Mouse (Mus musculus): Measurements from ENCODE around the gene Susd3.

Susd3 gene

GRCm38 (mm10) chr13:49246011-49246410, 2.5 kb downstream of the Susd3 start:
- peak; percentile 87 for DNase-seq (ENCODE audit: low spot score)

DNA sequence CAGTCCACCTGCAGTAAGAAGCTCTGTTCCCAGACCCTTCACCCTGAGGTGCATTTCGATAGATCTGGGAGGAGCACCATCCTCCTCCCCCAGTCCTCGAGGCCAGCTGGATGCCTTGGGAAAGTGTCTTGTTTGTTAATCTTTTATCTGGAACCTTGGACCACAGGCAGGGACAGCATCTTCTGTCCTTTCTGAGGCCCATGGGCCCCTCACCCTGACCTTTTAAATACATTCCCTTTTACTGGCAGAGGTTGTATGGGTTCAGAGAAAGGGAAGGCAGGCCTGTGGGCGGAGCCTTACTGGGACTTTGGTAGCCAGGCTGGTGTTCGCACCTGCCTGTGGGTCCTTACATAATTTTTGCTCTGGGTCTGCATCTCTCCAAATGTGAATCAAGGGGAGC, 3.3 kb downstream of the Susd3 start:
- peak; percentile 66 for DNase-seq (ENCODE audit: low spot score)

GRCm38 (mm10) chr13:49243492-49243891, 5.0 kb downstream of the Susd3 start:
- no peak for DNase-seq (ENCODE audit: low spot score)

DNA sequence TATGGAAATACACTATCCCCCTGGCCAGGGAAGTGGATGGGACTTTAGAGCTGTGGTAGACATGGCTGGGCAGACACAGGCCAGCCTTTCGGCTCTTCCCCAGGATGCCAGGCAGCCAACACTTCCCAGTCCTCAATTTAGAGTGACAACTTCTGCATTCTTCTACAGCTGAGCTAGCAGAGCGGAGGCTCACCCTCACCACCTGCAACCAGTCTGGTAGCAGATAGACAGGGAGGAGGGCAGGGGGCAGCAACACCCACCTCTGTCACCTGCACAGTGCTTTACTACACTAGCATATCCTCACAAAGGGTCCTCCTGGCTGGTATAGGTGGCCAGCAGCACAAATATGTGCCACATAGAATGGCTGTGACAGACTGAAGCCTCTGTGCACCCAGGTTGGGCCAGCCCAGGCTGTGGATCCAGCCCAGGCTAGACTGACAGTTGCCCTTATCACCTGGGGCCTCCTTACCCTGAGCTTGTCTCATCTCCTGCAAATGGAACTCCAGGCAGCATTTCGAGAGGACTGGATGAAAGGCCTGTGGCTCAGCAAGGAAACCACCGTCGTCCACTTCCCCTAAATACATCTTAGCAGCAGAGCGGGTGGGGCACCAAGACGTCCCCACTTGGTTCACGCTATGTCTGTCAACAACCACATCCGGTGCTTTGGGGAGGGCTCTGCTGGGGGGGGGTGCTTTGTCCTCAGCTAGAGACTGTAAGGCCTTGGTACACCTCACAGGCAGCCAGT, 6.0 kb downstream of the Susd3 start:
- no peak for DNase-seq (ENCODE audit: low spot score)

GRCm38 (mm10) chr13:49238737-49239136, 9.8 kb downstream of the Susd3 start:
- no peak for DNase-seq (ENCODE audit: low spot score)

DNA sequence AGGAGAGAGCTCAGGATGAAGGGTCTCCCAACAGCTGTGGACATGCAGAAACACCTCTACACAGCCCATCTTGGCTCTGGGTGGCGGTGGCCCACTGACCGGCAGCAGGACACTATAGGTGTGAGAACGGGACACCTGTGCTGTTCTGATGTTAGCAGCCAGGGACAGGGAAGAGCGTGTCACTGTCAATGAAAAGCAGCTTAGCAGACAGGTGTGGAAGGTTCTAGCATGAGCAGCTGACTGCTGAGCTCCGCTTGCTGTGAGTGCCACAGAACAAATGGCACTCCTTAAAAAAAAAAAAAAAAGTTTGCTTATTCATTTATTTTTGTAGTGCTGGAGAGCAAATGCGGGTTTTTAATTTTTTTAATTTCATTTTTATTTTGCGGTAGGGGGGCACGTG, 10.9 kb downstream of the Susd3 start:
- no peak for DNase-seq (ENCODE audit: low spot score)

- no peak for DNase-seq (ENCODE audit: low spot score)
Observed at GRCm38 (mm10) chr13:49234711-49235110, 13.8 kb downstream of the Susd3 start.

GRCm38 (mm10) chr13:49233792-49234572, 14.5 kb downstream of the Susd3 start:
- no peak for DNase-seq (ENCODE audit: low spot score)

DNA sequence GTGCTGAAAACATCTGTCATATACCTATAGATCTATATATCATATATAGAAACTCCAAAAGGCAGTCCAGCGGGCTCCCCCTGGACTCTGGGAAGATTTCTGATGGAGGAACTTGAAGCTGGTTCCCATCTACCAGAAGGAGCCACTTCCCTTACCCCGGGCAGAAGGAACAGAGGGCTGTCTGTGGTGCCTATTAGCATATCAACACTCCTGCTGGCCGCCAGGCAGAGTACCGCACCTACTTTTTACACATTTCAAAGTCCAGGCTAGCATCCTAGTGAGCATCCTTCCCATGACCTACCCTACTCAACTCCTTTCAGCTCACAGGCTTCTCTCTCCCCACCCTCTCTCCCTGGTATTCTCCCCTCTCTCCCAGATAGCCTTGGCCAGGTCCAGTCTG, 22.9 kb downstream of the Susd3 start:
- DNase-seq (ENCODE audit: low spot score), result no peak

GRCm38 (mm10) chr13:49225159-49225558, 23.3 kb downstream of the Susd3 start:
- no peak for DNase-seq (ENCODE audit: low spot score)

DNA sequence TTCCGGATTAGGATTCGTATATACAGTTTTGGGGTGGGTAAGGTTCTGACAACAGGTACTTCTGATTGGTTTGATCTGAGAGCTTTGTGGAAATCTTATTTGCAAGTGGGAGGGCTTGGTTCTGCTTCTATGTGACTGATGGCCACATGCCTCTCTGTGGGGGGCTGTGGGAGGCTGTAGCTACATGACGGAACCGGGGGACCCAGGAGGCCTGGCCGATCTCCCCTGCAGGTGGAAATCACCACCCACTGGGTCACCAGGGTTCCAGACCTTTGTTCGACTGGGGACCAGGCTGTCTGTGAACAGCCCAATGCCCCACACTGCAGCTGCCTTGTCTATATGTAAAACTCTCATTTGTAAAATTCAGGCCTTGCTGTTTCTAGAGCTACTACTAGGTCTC, 23.8 kb downstream of the Susd3 start:
- no peak for DNase-seq (ENCODE audit: low spot score)

DNA sequence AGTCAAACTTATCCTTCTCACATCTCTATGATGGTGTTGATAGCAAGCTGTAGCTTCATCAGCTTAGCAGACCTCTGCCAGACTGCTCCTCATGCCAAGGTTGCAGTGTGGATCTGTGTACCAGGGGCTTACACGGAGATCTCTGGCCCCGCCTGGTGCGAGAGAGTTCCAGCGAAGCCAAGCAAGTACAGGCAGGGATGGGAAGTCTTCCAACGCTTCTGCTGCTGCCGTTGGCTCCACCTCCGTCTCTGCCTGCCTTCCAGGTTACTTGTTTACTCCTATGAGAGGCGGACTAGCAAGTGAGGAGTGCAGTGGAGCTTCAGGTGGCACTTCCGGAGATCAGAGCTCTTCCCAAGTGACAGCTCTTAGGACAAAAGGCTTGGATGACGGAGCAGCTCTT, 24.2 kb downstream of the Susd3 start:
- no peak for DNase-seq (ENCODE audit: low spot score)

- no peak for DNase-seq (ENCODE audit: low spot score)
Observed at GRCm38 (mm10) chr13:49220912-49221311, 27.6 kb downstream of the Susd3 start.

DNA sequence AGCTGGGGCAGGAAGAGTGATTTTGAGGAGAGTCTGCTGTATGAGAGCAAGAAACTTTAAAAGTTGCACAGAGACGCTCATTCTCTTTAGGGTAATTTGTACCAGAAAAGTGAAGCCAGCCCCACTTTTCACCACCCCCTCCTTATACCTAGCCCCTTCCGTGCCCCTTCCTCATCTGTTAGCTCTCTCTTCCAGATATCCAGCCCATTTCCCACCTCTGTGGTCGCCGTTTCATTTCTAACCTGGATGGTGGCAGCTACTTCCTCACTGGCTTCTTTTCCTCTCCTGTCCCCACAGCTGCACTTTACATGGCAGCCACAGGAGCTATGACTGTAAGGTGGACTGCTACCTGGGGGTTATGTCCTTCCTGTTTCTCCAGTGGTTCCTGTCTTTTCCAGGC, 29.1 kb downstream of the Susd3 start:
- no peak for DNase-seq (ENCODE audit: low spot score)

DNA sequence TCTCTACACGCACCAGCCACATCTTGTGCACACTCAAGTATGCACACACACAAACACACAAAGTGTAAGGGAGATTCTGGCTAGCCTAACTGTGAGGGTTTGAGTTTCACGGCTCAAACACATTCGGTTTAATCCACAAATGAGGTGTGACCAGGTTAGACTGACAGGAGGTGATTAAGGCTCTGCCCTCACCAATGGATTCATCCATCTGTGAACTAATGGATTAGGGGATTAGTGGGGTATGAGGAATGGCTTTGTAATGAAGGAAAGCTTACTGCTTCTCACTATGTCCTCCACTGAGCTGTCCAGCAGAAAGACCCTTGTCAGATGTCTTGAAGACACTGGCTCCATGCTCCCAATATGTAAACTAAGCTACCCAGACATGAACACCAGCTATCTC, 29.9 kb downstream of the Susd3 start:
- no peak for DNase-seq (ENCODE audit: low spot score)

GRCm38 (mm10) chr13:49216808-49217561, 31.5 kb downstream of the Susd3 start:
- DNase-seq (ENCODE audit: low spot score), result no peak

- no peak for DNase-seq (ENCODE audit: low spot score)
Observed at GRCm38 (mm10) chr13:49216220-49216552, 32.3 kb downstream of the Susd3 start.

- DNase-seq (ENCODE audit: low spot score), result peak; percentile 93
Observed at GRCm38 (mm10) chr13:49215504-49216219, 32.8 kb downstream of the Susd3 start, which contains the start of gene Card19. Card19 (minus strand) TSS chr13:49216037.

DNA sequence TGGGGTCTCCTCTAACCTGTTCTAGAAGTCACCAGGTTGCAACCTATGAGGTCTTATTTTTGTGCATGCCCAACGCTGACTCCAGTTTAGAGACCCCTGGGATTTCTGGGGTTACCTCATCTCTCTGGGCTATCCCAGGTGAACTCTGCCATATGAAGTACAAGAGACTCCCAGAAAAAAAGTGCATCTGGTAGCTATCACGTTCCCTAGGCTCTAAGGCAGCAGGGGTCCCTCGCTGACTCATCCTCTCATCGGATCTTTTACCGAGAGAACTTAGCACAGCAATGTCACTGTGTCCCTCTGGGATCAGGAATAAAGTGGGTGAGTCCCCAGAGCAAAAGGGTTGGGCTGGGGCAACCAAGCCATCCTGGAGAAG, 33.4 kb downstream of the Susd3 start:
- no peak for DNase-seq (ENCODE audit: low spot score)

DNA sequence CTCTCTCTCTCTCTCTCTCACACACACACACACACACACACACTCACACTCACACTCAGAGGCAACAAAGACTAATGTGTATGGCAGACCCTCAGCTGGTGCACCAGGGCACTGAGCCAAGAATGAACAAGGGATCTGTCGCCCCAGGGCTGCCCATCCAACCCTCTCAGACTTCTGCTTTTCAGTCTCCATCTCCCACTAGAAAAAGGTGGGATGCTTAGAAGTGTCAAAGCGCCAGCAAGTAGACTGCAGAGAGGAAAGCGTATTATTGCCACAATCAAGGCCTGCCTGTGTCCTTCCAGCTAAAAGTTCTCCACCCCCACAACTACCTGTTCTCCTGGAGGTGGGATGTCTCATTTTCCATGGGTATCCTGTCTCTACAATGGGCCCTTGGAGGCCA, 34.1 kb downstream of the Susd3 start:
- DNase-seq (ENCODE audit: low spot score), result no peak

DNA sequence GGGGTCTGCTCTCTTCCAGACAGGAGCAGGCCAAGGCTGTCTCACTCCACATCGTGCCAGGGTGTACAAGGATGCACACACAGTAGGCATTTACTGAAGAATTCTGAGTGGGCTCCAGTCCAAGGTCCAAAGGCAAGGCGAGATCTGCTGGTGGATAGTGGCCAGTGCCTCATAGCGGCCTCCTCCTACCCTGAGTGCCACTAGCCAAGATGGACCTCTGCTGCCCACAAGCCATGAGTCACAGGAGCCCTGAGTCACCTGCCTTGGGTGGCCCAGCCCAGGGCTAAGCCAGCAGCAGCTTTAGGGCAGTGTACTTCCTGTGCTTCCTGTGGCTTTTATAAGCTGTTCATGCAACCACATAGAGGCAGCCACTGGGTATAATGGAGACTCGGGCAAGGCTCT, 35.0 kb downstream of the Susd3 start:
- peak; percentile 67 for DNase-seq (ENCODE audit: low spot score)
